Mouse (Mus musculus): ENCODE data around the gene Atcay. TPM values are rescaled to one million over a fixed set of nuclear protein-coding genes. Genes with fewer than 3 reads are reported as not detected.

Atcay gene
- polyA plus RNA-seq (2015; fragmentation: Nextera tagmentation; extraction: Ambion mirVana) = 0.90 and 1.1 TPM in 2 replicates

DNA sequence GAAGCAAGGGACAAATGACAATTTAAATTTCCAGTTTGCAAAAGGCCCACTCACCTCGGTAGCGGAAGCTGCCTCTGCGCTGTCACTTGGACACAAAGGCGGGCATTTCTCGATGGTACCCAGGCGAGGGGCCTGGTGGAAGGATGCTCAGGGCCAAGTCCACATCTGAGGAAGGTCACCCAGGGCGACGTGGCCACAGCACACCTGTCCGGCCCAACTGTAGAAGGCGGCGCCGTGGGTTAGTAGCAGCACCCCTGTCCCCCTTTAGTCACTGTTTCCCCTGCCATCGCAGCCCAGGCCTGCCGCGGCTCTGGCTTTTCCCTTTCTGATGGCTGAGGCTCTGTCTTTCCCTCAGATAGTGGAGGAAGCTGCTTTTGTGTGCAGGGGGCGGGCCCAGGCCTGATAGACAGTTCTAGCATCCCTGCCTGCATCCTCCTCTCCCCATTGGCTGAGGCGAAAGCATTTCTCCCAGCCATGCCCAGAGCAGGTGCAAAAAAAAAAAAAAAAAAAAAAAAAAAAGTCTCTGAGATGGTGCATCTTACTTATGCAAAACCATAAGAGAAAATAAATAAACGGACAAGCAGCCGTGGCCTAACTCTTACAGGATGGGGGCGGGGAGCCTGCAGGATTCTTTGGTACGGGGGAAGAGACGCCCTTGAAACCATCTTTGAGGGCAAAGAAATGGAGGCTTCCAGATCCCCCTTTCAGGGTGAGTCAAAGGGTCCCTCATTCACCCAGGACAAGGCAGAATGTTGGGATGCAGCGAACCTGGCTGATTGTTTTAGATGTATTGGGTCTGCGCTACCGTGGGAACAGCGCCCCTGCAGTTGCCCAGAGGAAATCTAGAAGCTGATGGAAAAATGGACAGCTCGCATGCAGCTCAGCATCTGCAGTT, at the start of gene Atcay:
Atcay (minus strand) TSS at position 396 of the 895 bp plus-strand sequence.
- 17% methylated on average over 27 of the region's 27 CpGs for WGBS
- H3K36me3 ChIP-seq (ENCODE audit: control insufficient read depth, insufficient read depth) = no peaks in the 10 kb centered on the region
- H3K4me1 ChIP-seq (replicated peaks; ENCODE audit: control insufficient read depth, insufficient read depth, low read length) = peaks cover 6% of the 10 kb centered on the region; the same call in 1 of the 2 replicates
- H3K9me3 ChIP-seq (ENCODE audit: control insufficient read depth) = no peaks in the 10 kb centered on the region
- TF ChIP-seq CTCF (IDR thresholded peaks at IDR 0.05; ENCODE audit: low read depth) = peak; percentile 77
- no peak for ATAC-seq
- H3K9ac ChIP-seq (ENCODE audit: low read depth, low read length) = no peak within 1 kb of the TSS
- no peak within 1 kb of the TSS for H3K4me3 ChIP-seq (ENCODE audit: low read depth, low read length)
- H3K4me2 ChIP-seq (replicated peaks; ENCODE audit: low read depth) = no peak within 1 kb of the TSS; the same call in none of the 2 replicates
- peaks cover 16% of the 10 kb centered on the region; the same call in 1 of the 2 replicates for H3K27me3 ChIP-seq (replicated peaks; ENCODE audit: control insufficient read depth, insufficient read depth, low read length)
- 0 out of 2 replicates have a peak within 1 kb of the TSS, but pooled peaks have one; percentile 95 for H3K27ac ChIP-seq (ENCODE audit: low read depth, low read length)

DNA sequence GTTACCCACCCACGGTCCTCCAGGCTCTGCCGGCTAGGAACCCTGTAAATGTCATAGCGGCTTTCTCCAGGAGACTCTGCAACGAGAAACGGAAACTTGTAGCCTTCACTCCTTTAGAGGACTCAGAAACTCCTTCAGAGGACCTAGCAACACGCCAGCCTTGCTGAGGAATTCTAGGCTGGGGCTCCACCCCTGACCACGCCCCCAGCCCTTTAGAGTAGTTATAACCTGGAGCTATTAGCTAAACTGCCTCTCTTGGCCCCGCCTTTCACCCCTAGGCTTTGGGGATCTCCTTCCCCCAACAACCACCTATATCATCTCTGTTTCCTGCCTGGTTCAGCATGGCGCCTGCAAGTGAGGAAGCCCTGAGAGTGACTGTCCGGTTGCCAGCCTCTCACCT, 48.9 kb upstream of the Atcay start:
- no peak overlapping the region for H3K4me3 ChIP-seq (ENCODE audit: low read depth, low read length)
- peaks cover 48% of the 10 kb centered on the region for H3K36me3 ChIP-seq (ENCODE audit: control insufficient read depth, insufficient read depth)
- ATAC-seq = no peak
- H3K27me3 ChIP-seq (replicated peaks; ENCODE audit: control insufficient read depth, insufficient read depth, low read length) = no peaks in the 10 kb centered on the region
- H3K4me2 ChIP-seq (replicated peaks; ENCODE audit: low read depth) = no peak overlapping the region
- no peaks in the 10 kb centered on the region for H3K4me1 ChIP-seq (replicated peaks; ENCODE audit: control insufficient read depth, insufficient read depth, low read length)
- H3K9me3 ChIP-seq (ENCODE audit: control insufficient read depth) = no peaks in the 10 kb centered on the region
- 45% methylated on average over 10 of the region's 10 CpGs for WGBS
- H3K9ac ChIP-seq (ENCODE audit: low read depth, low read length) = no peak overlapping the region
- no peak overlapping the region for H3K27ac ChIP-seq (ENCODE audit: low read depth, low read length)
- TF ChIP-seq CTCF (IDR thresholded peaks at IDR 0.05; ENCODE audit: low read depth) = no peak

DNA sequence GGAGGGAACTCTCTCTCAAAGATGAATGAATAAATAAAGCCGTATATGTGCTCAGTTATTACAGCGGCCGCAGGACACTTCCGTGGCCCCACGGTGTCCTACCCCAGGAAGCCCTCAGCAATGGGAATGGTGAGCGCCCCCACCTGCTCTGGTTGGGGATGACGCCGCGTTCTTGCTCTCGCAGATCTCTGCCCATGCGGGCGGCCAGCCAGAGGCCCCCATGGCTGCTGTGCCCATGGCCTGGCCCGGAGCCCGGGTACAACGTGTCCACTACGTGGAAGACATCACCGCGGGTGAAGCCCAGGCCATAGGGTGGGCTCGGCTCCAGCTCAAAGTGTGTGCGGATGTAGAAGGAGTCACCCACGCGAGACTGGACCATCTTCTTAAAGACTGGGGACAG, 47.0 kb upstream of the Atcay start:
- WGBS = 83% methylated on average over 22 of the region's 22 CpGs
- Histone ChIP-seq H3K4me3 (ENCODE audit: low read depth, low read length) (no peak overlapping the region), H3K4me2 (replicated peaks; ENCODE audit: low read depth) (no peak overlapping the region), H3K9ac (ENCODE audit: low read depth, low read length) (no peak overlapping the region), H3K9me3 (ENCODE audit: control insufficient read depth) (no peaks in the 10 kb centered on the region), H3K36me3 (ENCODE audit: control insufficient read depth, insufficient read depth) (peaks cover 67% of the 10 kb centered on the region), H3K4me1 (replicated peaks; ENCODE audit: control insufficient read depth, insufficient read depth, low read length) (no peaks in the 10 kb centered on the region), H3K27ac (ENCODE audit: low read depth, low read length) (no peak overlapping the region), H3K27me3 (replicated peaks; ENCODE audit: control insufficient read depth, insufficient read depth, low read length) (no peaks in the 10 kb centered on the region)
- 0 out of 2 replicates have a peak, but pooled peaks have one; percentile 20 for TF ChIP-seq CTCF (IDR thresholded peaks at IDR 0.05; ENCODE audit: low read depth)
- ATAC-seq = no peak

DNA sequence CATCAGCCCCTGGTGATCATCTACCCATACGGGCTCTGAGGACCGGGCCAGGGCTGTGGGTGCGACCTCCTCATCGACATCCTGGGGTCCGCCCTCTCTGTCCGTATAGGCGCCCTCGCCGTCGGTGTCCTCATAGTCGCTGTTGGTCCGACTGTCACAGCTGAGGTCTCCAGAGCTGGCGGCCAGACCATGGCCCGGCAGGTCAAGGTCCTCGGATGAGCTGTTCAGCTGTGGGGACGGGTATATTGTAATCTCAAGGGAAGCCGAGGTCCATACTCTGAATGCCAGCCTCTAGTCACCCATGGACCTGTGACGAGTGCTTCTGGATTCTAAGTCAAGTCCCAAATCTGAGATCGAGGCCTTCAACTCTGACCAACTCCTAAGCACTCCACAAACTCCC, 43.2 kb upstream of the Atcay start:
- H3K4me2 ChIP-seq (replicated peaks; ENCODE audit: low read depth) = no peak overlapping the region
- 0 out of 2 replicates have a peak, but pooled peaks cover 3% of the 10 kb centered on the region for H3K4me1 ChIP-seq (replicated peaks; ENCODE audit: control insufficient read depth, insufficient read depth, low read length)
- H3K4me3 ChIP-seq (ENCODE audit: low read depth, low read length) = no peak overlapping the region
- 90% methylated on average over 19 of the region's 19 CpGs for whole genome bisulfite sequencing
- no peak for ATAC-seq
- no peak for TF ChIP-seq CTCF (IDR thresholded peaks at IDR 0.05; ENCODE audit: low read depth)
- H3K9me3 ChIP-seq (ENCODE audit: control insufficient read depth) = no peaks in the 10 kb centered on the region
- no peaks in the 10 kb centered on the region for H3K27me3 ChIP-seq (replicated peaks; ENCODE audit: control insufficient read depth, insufficient read depth, low read length)
- H3K36me3 ChIP-seq (ENCODE audit: control insufficient read depth, insufficient read depth) = peaks cover 68% of the 10 kb centered on the region
- peak overlapping the region; percentile 28 for H3K27ac ChIP-seq (ENCODE audit: low read depth, low read length)
- H3K9ac ChIP-seq (ENCODE audit: low read depth, low read length) = no peak overlapping the region

DNA sequence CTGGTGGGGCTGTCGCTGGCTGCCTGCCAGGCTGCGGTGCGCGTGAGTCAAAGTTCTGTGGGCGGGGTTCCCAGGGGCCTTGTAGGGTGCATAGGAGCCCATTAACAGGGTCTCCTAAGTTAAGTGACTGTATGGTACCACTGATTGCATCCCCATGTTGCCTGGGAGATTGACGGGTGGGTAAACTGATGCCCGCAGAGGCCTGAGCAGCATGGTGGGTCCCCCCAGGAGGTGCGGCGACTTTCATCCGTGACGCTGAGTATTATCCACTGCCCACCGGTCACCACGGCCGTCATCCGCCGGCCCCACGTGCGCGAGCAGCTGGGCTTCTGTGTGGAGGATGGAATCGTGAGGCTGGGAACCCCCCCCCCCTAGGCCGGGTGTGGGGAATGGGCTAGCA, 41.7 kb upstream of the Atcay start:
- H3K4me1 ChIP-seq (replicated peaks; ENCODE audit: control insufficient read depth, insufficient read depth, low read length) = 0 out of 2 replicates have a peak, but pooled peaks cover 4% of the 10 kb centered on the region
- H3K27ac ChIP-seq (ENCODE audit: low read depth, low read length) = no peak overlapping the region
- H3K4me3 ChIP-seq (ENCODE audit: low read depth, low read length) = no peak overlapping the region
- H3K36me3 ChIP-seq (ENCODE audit: control insufficient read depth, insufficient read depth) = peaks cover 61% of the 10 kb centered on the region
- H3K9ac ChIP-seq (ENCODE audit: low read depth, low read length) = no peak overlapping the region
- no peaks in the 10 kb centered on the region for H3K27me3 ChIP-seq (replicated peaks; ENCODE audit: control insufficient read depth, insufficient read depth, low read length)
- 0 out of 2 replicates have a peak overlapping the region, but pooled peaks have one; percentile 6 for H3K4me2 ChIP-seq (replicated peaks; ENCODE audit: low read depth)
- no peaks in the 10 kb centered on the region for H3K9me3 ChIP-seq (ENCODE audit: control insufficient read depth)
- TF ChIP-seq CTCF (IDR thresholded peaks at IDR 0.05; ENCODE audit: low read depth) = no peak
- ATAC-seq = no peak
- 84% methylated on average over 21 of the region's 21 CpGs for WGBS

DNA sequence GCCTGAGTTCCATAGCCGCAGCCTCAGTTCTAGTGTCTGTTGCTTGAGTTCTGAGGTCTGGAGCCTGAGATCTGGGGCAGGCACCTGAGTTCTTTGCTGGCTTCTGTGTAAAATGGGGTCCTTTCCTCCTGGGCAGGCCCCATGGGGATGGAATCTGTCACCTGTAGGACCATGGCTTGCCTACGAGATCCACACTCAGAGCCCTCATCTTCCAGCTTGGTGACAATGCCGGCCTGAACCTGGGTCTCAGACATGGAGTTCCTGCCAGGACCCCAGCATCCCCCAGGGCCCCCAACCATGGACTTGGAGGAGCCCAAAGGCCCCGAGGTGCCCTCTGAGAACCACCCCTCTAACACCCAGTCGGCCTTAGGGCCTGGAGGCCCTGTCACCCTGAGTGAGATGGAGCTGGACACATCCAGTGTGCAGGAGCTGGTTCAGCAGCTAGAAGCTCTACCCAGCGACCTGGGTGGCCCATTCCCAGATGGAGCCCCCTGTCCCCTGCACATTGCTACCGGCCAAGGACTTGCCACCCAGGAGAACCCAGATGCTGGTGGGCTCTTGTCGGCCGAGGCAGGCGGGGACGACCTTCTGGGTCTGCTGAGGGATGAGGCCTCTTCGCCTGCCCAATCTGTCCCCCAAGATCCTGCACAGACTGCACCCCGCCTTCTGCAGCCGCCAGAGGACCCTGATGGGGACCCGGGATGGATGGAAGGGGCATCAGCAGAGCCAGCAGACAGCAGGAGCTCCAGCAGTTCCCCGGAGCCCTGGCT, 38.2 kb upstream of the Atcay start:
- H3K4me2 ChIP-seq (replicated peaks; ENCODE audit: low read depth) = peak overlapping the region; percentile 67
- peaks cover 48% of the 10 kb centered on the region for H3K36me3 ChIP-seq (ENCODE audit: control insufficient read depth, insufficient read depth)
- H3K9ac ChIP-seq (ENCODE audit: low read depth, low read length) = peak overlapping the region; percentile 59
- no peak for TF ChIP-seq CTCF (IDR thresholded peaks at IDR 0.05; ENCODE audit: low read depth)
- peak overlapping the region; percentile 49 for H3K4me3 ChIP-seq (ENCODE audit: low read depth, low read length)
- no peaks in the 10 kb centered on the region for H3K9me3 ChIP-seq (ENCODE audit: control insufficient read depth)
- no peaks in the 10 kb centered on the region for H3K27me3 ChIP-seq (replicated peaks; ENCODE audit: control insufficient read depth, insufficient read depth, low read length)
- WGBS = 75% methylated on average over 16 of the region's 16 CpGs
- no peak for ATAC-seq
- H3K4me1 ChIP-seq (replicated peaks; ENCODE audit: control insufficient read depth, insufficient read depth, low read length) = 0 out of 2 replicates have a peak, but pooled peaks cover 4% of the 10 kb centered on the region
- H3K27ac ChIP-seq (ENCODE audit: low read depth, low read length) = peak overlapping the region; percentile 54
